Mouse (Mus musculus): ENCODE measurements at regions not wholly inside any gene's neighbourhood (a gene's known extent, or its start where the extent isn't known, plus 50 kb on each side); places are given as distances from the start of the nearest gene placed in this dataset.

- TF ChIP-seq POLR2A (IDR thresholded peaks at IDR 0.05; ENCODE audit: low read depth, low read length) = no peak
- TF ChIP-seq CTCF (IDR thresholded peaks at IDR 0.05; ENCODE audit: borderline replicate concordance, insufficient read depth, low read length) = no peak
Observed at GRCm38 (mm10) chr2:51049101-51049833, 99.6 kb downstream of the Rnd3 start.
